Mouse (Mus musculus) skeletal muscle tissue, postnatal 0 days (tissue): ENCODE measurements around the gene Olfr1129. TPM values are rescaled to one million over a fixed set of nuclear protein-coding genes. Genes with fewer than 3 reads are reported as not detected.

Experiments used
- polyA plus RNA-seq: library from polyadenylated mRNA; unstranded; fragments of >200 nt; fragmentation: Nextera tagmentation; extraction: Ambion mirVana; gene quantifications from 2 replicates; pipeline ENCODE4 v1.2.1, GENCODE M21; 2015

Gene Olfr1129
- polyA plus RNA-seq, result not detected in 2 replicates

GRCm38 (mm10) chr2:87573602-87574001, at the start of gene Olfr1129:
Gene Olfr1129, plus strand, starts transcription at chr2:87573902.

GRCm38 (mm10) chr2:87531496-87531895, 42.2 kb upstream of the Olfr1129 start, which contains the start of gene Olfr153:
Gene Olfr153, plus strand, starts transcription at chr2:87531796.

GRCm38 (mm10) chr2:87545442-87545841, 28.3 kb upstream of the Olfr1129 start, which contains the start of gene Olfr1128:
Gene Olfr1128, minus strand, starts transcription at chr2:87545542.

GRCm38 (mm10) chr2:87605912-87606311, 32.2 kb downstream of the Olfr1129 start, which contains the start of gene Olfr1130:
Gene Olfr1130, plus strand, starts transcription at chr2:87606212.

GRCm38 (mm10) chr2:87626804-87627203, 53.1 kb downstream of the Olfr1129 start, which contains the start of gene Olfr1131:
Gene Olfr1131, plus strand, starts transcription at chr2:87627104.

Other genes starting within 250 kb of the Olfr1129 start
- gene Olfr1120, start 219.1 kb upstream of the Olfr1129 start, polyA plus RNA-seq, result not detected in 2 replicates
- not detected in 2 replicates for gene Olfr1121, start 204.0 kb upstream of the Olfr1129 start, polyA plus RNA-seq
- not detected in 2 replicates for gene Olfr1122, start 188.1 kb upstream of the Olfr1129 start, polyA plus RNA-seq
- not detected in 2 replicates for gene Olfr1123, start 157.3 kb upstream of the Olfr1129 start, polyA plus RNA-seq
- gene Olfr1124, start 143.6 kb upstream of the Olfr1129 start, polyA plus RNA-seq, result 0.05 TPM in 1 of 2 replicates, not detected in the other
- gene Olfr1126, start 119.9 kb upstream of the Olfr1129 start, polyA plus RNA-seq, result not detected in 2 replicates
- gene Pramel7, start 76.8 kb upstream of the Olfr1129 start, polyA plus RNA-seq, result not detected in 2 replicates
- not detected in 2 replicates for gene Pramel6, start 67.3 kb upstream of the Olfr1129 start, polyA plus RNA-seq
- gene Olfr153, start 42.1 kb upstream of the Olfr1129 start, polyA plus RNA-seq, result not detected in 2 replicates
- not detected in 2 replicates for gene Olfr1128, start 28.4 kb upstream of the Olfr1129 start, polyA plus RNA-seq
- not detected in 2 replicates for gene Olfr1130, start 32.3 kb downstream of the Olfr1129 start, polyA plus RNA-seq
- not detected in 2 replicates for gene Olfr1131, start 53.2 kb downstream of the Olfr1129 start, polyA plus RNA-seq
- gene Olfr1132, start 63.6 kb downstream of the Olfr1129 start, polyA plus RNA-seq, result not detected in 2 replicates
- gene Olfr1133, start 73.5 kb downstream of the Olfr1129 start, polyA plus RNA-seq, result not detected in 2 replicates
- gene Olfr1134, start 84.6 kb downstream of the Olfr1129 start, polyA plus RNA-seq, result not detected in 2 replicates
- gene Olfr1135, start 99.8 kb downstream of the Olfr1129 start, polyA plus RNA-seq, result not detected in 2 replicates
- gene Olfr1136, start 120.0 kb downstream of the Olfr1129 start, polyA plus RNA-seq, result not detected in 2 replicates
- gene Olfr1137, start 139.3 kb downstream of the Olfr1129 start, polyA plus RNA-seq, result not detected in 2 replicates
- gene Olfr1138, start 166.1 kb downstream of the Olfr1129 start, polyA plus RNA-seq, result not detected in 2 replicates
- not detected in 2 replicates for gene Olfr1140, start 169.8 kb downstream of the Olfr1129 start, polyA plus RNA-seq
- gene Olfr1141, start 180.1 kb downstream of the Olfr1129 start, polyA plus RNA-seq, result not detected in 2 replicates
- not detected in 2 replicates for gene Olfr152, start 205.6 kb downstream of the Olfr1129 start, polyA plus RNA-seq
- not detected in 2 replicates for gene Olfr1143, start 226.7 kb downstream of the Olfr1129 start, polyA plus RNA-seq
- not detected in 2 replicates for gene Olfr1145, start 235.9 kb downstream of the Olfr1129 start, polyA plus RNA-seq